Mouse (Mus musculus) thymus, adult 2 months (tissue): Measurements from ENCODE around the gene Snx9.

Experiments
- CTCF ChIP-seq: fragments of 200-500 bp; IDR thresholded peaks from 2 replicates; pipeline ENCODE4 v1.5.1; 2012; ENCODE audit warnings: mild to moderate bottlenecking, control low read depth, low read length, moderate library complexity, borderline replicate concordance; ENCODE audit not compliant: control insufficient read depth, poor library complexity, insufficient read depth; ENCODE audit errors: extremely low read depth
- POLR2A ChIP-seq: fragments of 200-500 bp; IDR thresholded peaks from 2 replicates; pipeline ENCODE4 v1.6.1; 2012; ENCODE audit warnings: mild to moderate bottlenecking, low read length, control low read depth, moderate library complexity; ENCODE audit not compliant: control insufficient read depth, poor library complexity, insufficient read depth; ENCODE audit errors: extremely low read depth

DNA sequence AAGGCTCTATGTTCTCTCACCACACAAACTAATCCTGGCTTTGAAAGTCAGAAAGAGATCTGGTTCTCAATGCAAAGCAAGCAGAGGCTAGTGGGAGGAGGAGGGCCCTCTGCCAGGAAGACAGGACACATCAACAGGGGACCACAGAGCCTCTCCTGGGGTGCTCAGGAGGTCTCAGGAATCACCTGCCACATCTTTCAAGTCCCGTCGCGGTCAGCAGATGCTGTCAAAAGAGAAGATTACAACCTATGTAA is 12.6 kb upstream of the Snx9 start:
- TF ChIP-seq CTCF (no peak), POLR2A (no peak)
